Mouse (Mus musculus): ENCODE measurements around the gene Pou3f3. TPM values are rescaled to one million over a fixed set of nuclear protein-coding genes. Genes with fewer than 3 reads are reported as not detected.

The Pou3f3 gene
- total RNA-seq, 2 experiments from 2014 or later, result 58.7 to 61.9 TPM

- intact Hi-C loops (cut with DNase I), result no loop called here
- DNase-seq (ENCODE audit: low spot score in 2 of 2), result peak in 1 of 2 experiments; percentile 25
Observed at GRCm38 (mm10) chr1:42727676-42728075, 32.1 kb downstream of the Pou3f3 start.

GRCm38 (mm10) chr1:42741383-42742241 is 46.0 kb downstream of the Pou3f3 start:
- intact Hi-C loops (cut with DNase I), result no loop called here
- DNase-seq (ENCODE audit: low spot score in 2 of 2), result no peak

GRCm38 (mm10) chr1:42742242-42742560 is 46.6 kb downstream of the Pou3f3 start:
- intact Hi-C loops (cut with DNase I), result no loop called here
- DNase-seq (ENCODE audit: low spot score in 2 of 2), result no peak

- DNase-seq (ENCODE audit: low spot score in 2 of 2), result no peak
Observed at GRCm38 (mm10) chr1:42745047-42745446, 49.5 kb downstream of the Pou3f3 start.

GRCm38 (mm10) chr1:42749536-42750292 is 54.1 kb downstream of the Pou3f3 start:
- DNase-seq (ENCODE audit: low spot score in 2 of 2), result no peak
- intact Hi-C loops (cut with DNase I), result no loop called here

More at GRCm38 (mm10) chr1:42745047-42745446, 49.5 kb downstream of the Pou3f3 start:
- intact Hi-C loops (cut with DNase I), result no loop called here

Other genes with a start within 250 kb of the Pou3f3 start
- 10 to 100 TPM; 37.5 to 41.2 TPM for gene Mrps9, start 155.5 kb downstream of the Pou3f3 start, total RNA-seq (2021)